Mouse (Mus musculus) ES-Bruce4 (cell line): Measurements from ENCODE around the gene Itsn2. TPM values are rescaled to one million over a fixed set of nuclear protein-coding genes. Genes with fewer than 3 reads are reported as not detected.

Experiments used
- H3K27ac ChIP-seq: 2 replicates; pipeline ENCODE4 v1.5.1; 2012; ENCODE audit warnings: low read length, inconsistent platforms; ENCODE audit not compliant: insufficient read depth
- H3K27me3 ChIP-seq: 2 replicates; pipeline ENCODE4 v1.6.1; 2012; ENCODE audit warnings: mild to moderate bottlenecking, low read length, inconsistent platforms; ENCODE audit not compliant: control insufficient read depth, poor library complexity, insufficient read depth, severe bottlenecking
- H3K36me3 ChIP-seq: 2 replicates; pipeline ENCODE4 v1.6.1; 2012; ENCODE audit warnings: inconsistent platforms, mild to moderate bottlenecking, low read length, moderate library complexity; ENCODE audit not compliant: control insufficient read depth, poor library complexity, insufficient read depth, severe bottlenecking
- H3K4me1 ChIP-seq: one replicate; pipeline ENCODE4 v1.8.1; 2011; ENCODE audit warnings: low read length; ENCODE audit not compliant: control insufficient read depth, insufficient read depth
- H3K4me3 ChIP-seq: 2 replicates; pipeline ENCODE4 v1.5.1; 2011; ENCODE audit warnings: low read depth, mild to moderate bottlenecking, low read length
- H3K9ac ChIP-seq: 2 replicates; pipeline ENCODE4 v1.6.1; 2012; ENCODE audit warnings: low read depth, mild to moderate bottlenecking, inconsistent platforms; ENCODE audit not compliant: poor library complexity, severe bottlenecking
- H3K9me3 ChIP-seq: replicated peaks from 2 replicates; pipeline ENCODE4 v1.6.1; 2012; ENCODE audit warnings: mild to moderate bottlenecking, low read length, inconsistent platforms; ENCODE audit not compliant: control insufficient read depth, poor library complexity, insufficient read depth, severe bottlenecking
- CTCF ChIP-seq: IDR thresholded peaks from one replicate; pipeline ENCODE4 v1.8.1; 2011; ENCODE audit warnings: low read depth, low read length
- EP300 ChIP-seq: IDR thresholded peaks from 2 replicates; pipeline ENCODE4 v1.6.1; 2011; ENCODE audit warnings: low read depth, low read length; ENCODE audit not compliant: insufficient read depth
- POLR2A ChIP-seq: IDR thresholded peaks from one replicate; pipeline ENCODE4 v1.8.1; 2011; ENCODE audit warnings: low read length; ENCODE audit not compliant: insufficient read depth
- polyA plus RNA-seq: library from polyadenylated mRNA; stranded (reverse); fragments of >200 nt; gene quantifications from 2 replicates; pipeline ENCODE4 v1.2.4, GENCODE M21; 2011; ENCODE audit warnings: low read depth; ENCODE audit not compliant: missing spikeins, insufficient read depth, insufficient read length

Itsn2 gene
- polyA plus RNA-seq, 1 experiment = 35.3 TPM

GRCm38 (mm10) chr12:4719762-4720754, 127.6 kb downstream of the Itsn2 start:
- H3K27me3 ChIP-seq = no peaks in the 10 kb centered on the region
- no peaks in the 10 kb centered on the region for H3K4me1 ChIP-seq
- H3K9me3 ChIP-seq = 0 out of 2 replicates have a peak, but pooled peaks cover 3% of the 10 kb centered on the region
- TF ChIP-seq POLR2A (peak; percentile 93), EP300 (0 out of 2 replicates have a peak, but pooled peaks have one; percentile 6), CTCF (peak; percentile 63)
- peak overlapping the region; percentile 64 for H3K9ac ChIP-seq
- peak overlapping the region; percentile 86 for H3K4me3 ChIP-seq
- H3K36me3 ChIP-seq = no peaks in the 10 kb centered on the region
- no peak overlapping the region for H3K27ac ChIP-seq

- Histone ChIP-seq H3K4me1 (no peaks in the 10 kb centered on the region), H3K4me3 (no peak overlapping the region), H3K27me3 (no peaks in the 10 kb centered on the region), H3K9me3 (no peaks in the 10 kb centered on the region), H3K36me3 (no peaks in the 10 kb centered on the region), H3K9ac (no peak overlapping the region), H3K27ac (no peak overlapping the region)
- TF ChIP-seq CTCF (no peak), EP300 (no peak), POLR2A (no peak)
Measured at GRCm38 (mm10) chr12:4729165-4729564, 136.7 kb downstream of the Itsn2 start.

GRCm38 (mm10) chr12:4731629-4732028, 139.2 kb downstream of the Itsn2 start:
- Histone ChIP-seq H3K9me3 (no peaks in the 10 kb centered on the region), H3K4me3 (no peak overlapping the region), H3K27ac (no peak overlapping the region), H3K36me3 (no peaks in the 10 kb centered on the region), H3K4me1 (no peaks in the 10 kb centered on the region), H3K9ac (no peak overlapping the region), H3K27me3 (no peaks in the 10 kb centered on the region)
- TF ChIP-seq POLR2A = no peak
- TF ChIP-seq CTCF = no peak
- no peak for TF ChIP-seq EP300

GRCm38 (mm10) chr12:4732332-4732731, 139.9 kb downstream of the Itsn2 start:
- no peak for TF ChIP-seq EP300
- TF ChIP-seq CTCF = no peak
- TF ChIP-seq POLR2A = no peak
- Histone ChIP-seq H3K27me3 (no peaks in the 10 kb centered on the region), H3K9ac (no peak overlapping the region), H3K27ac (no peak overlapping the region), H3K36me3 (no peaks in the 10 kb centered on the region), H3K4me1 (no peaks in the 10 kb centered on the region), H3K4me3 (no peak overlapping the region), H3K9me3 (no peaks in the 10 kb centered on the region)

- H3K4me3 ChIP-seq = no peak within 1 kb of the TSS
- no peak within 1 kb of the TSS for H3K27ac ChIP-seq
Measured at GRCm38 (mm10) chr12:4738031-4738576, 145.7 kb downstream of the Itsn2 start, which contains the start of gene Fam228a. Gene Fam228a, minus strand, starts transcription at chr12:4738430.

More at GRCm38 (mm10) chr12:4738031-4738576, 145.7 kb downstream of the Itsn2 start, which contains the start of gene Fam228a:
- TF ChIP-seq POLR2A (no peak), CTCF (no peak), EP300 (no peak)
- Histone ChIP-seq H3K9ac (no peak within 1 kb of the TSS), H3K9me3 (no peaks in the 10 kb centered on the region), H3K4me1 (no peaks in the 10 kb centered on the region), H3K27me3 (no peaks in the 10 kb centered on the region), H3K36me3 (no peaks in the 10 kb centered on the region)
